Mouse (Mus musculus) adrenal gland (tissue): ENCODE data around the gene Vcp.

ENCODE experiments used
- intact Hi-C: fragments of 180-260 bp; cut with DNase I; formaldehyde crosslinking; loops from one replicate; pipeline ENCODE4 v1.15.1; 2025

The Vcp gene

GRCm38 (mm10) chr4:42946733-42947290, 53.5 kb downstream of the Vcp start:
- intact Hi-C loops = loop anchor here (5.0 kb wide), 1 partner anchor 70 kb away; no protein-coding TSS in a partner anchor

DNA sequence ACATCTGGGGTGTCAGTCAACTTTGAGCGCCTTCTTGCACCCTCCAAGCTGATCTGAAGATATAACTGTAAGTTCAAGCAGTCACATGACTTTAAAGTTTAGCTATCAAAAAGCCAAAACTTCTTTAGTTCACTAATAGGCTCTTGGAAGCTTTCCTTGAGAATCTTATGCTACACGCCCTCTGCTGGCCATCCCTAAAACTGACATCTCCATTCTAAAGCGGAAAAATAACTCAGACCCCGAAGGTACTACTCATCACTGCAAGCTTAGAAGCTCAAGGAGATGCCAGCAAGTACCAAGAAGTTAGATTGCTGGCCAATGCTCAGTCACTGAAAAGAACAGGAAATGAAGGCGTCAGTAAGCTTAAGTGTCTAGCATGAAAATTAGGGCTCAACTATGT, 54.4 kb downstream of the Vcp start:
- intact Hi-C loops = loop anchor here (5.0 kb wide), 1 partner anchor 69 kb away; no protein-coding TSS in a partner anchor

- intact Hi-C loops = loop anchor here (5.0 kb wide), 1 partner anchor 68 kb away; no protein-coding TSS in a partner anchor
Measured at GRCm38 (mm10) chr4:42945445-42945844, 54.9 kb downstream of the Vcp start.

DNA sequence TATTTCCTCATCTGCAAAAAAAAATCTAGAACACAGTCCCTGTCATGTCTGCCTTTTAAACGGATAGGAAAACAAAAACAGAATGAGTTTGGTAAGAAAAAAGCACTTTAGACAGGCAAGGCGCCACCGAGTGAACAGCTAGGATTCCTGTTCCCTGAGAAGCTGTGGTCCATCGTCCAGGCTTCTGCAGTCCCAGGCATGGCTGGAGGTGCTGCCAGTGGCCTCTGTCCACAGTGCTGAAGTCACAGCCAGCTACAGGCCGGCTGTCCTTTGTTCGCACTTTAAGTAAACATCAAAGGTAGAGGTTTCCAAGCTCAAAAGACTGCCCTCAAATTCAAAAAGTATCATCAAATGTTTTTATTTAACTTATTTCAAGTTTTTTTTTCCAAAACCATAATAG, 55.3 kb downstream of the Vcp start:
- intact Hi-C loops = loop anchor here (5.0 kb wide), 1 partner anchor 68 kb away; no protein-coding TSS in a partner anchor

DNA sequence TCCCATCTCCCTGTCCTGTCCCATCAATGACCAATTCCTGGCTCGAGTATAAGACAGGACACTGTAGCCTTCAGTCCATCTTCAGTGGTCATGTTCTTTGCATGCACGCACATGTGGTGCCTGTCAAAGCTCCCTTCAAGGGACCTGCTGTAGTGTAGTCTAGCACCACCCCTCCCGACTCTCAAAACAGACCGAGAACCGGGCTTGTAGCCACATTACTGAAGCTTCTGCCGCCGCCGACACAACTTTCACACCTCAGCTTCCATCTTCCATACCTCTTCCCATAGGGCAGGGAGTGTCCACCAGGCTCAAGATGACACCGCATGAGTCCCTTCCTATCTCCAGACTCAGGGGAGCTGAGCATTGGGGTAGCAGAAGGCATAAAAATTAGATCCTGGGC, 56.1 kb downstream of the Vcp start:
- intact Hi-C loops = loop anchor here (5.0 kb wide), 1 partner anchor 52 kb away; no protein-coding TSS in a partner anchor

GRCm38 (mm10) chr4:42943341-42943740, 57.0 kb downstream of the Vcp start:
- intact Hi-C loops = loop anchor here (5.0 kb wide), 1 partner anchor 51 kb away; no protein-coding TSS in a partner anchor

- intact Hi-C loops = loop anchor here (5.0 kb wide), 1 partner anchor 49 kb away; no protein-coding TSS in a partner anchor
Measured at GRCm38 (mm10) chr4:42941396-42941795, 58.9 kb downstream of the Vcp start.

- intact Hi-C loops = no loop called here
Measured at GRCm38 (mm10) chr4:42933630-42934029, 66.7 kb downstream of the Vcp start.

- intact Hi-C loops = no loop called here
Measured at GRCm38 (mm10) chr4:42932229-42932969, 67.9 kb downstream of the Vcp start.
